Mouse (Mus musculus) layer of hippocampus, adult 9-10 months (tissue): ENCODE data around the gene Spn.

ENCODE experiments used
- DNase-seq: peaks from one replicate; pipeline ENCODE4 v3.0.0; 2022; ENCODE audit warnings: low spot score

Gene Spn

DNA sequence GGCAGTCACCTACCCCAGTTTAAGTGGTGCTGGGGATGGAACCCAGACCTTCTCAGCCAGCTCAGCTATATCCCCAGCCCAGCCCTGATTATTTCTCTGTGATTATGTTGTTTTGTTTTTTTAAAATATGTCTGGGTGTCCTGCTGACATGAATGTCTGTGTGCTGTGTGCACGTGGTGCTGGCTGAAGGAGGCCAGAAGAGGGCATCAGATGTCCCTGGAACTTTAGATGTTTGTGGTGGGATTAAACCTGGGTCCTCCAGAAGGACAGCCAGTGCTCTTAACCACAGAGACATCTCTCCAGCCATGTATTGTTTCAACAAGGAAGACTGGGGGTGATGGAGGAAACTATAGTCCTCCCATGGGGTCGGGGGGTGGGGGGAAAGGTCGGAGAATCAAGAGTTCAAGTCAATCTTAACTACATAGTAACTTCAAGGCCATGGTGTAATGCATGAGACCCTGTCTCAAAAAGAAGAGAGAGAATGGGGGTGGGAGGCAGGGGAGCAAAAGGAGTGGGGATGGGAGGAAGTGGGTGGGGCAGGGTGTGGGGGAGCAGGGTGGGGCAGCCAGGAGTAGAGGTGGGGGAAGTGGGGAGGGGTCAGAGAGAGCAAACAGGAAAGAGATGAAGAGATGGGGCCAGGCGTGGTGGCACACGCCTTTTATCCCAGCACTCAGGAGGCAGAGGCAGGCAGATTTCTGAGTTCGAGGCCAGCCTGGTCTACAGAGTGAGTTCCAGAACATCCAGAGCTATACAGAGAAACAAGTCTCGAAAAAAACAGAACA is 3.2 kb upstream of the Spn start:
- no peak for DNase-seq

GRCm38 (mm10) chr7:127139562-127139961 is 1.9 kb upstream of the Spn start:
- no peak for DNase-seq

DNA sequence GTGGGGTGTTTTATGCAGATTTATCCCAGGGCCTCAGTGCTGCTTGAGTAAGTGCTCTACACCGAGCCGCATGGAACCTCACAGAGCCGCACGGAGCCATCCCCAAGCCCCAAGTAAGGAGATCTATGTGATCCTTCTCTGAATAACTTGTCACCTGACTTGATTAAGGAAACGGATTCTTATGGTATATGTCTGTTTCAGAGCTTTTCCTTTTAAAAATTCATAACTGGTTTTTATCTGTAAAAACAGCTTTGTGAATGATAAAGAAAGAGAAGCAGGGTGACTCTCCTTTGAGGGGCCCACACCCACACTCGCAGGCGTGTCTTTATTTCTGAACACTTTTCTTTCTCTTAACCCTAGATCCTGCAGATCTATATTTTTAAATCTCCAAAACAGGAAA is 1.5 kb upstream of the Spn start:
- no peak for DNase-seq

DNA sequence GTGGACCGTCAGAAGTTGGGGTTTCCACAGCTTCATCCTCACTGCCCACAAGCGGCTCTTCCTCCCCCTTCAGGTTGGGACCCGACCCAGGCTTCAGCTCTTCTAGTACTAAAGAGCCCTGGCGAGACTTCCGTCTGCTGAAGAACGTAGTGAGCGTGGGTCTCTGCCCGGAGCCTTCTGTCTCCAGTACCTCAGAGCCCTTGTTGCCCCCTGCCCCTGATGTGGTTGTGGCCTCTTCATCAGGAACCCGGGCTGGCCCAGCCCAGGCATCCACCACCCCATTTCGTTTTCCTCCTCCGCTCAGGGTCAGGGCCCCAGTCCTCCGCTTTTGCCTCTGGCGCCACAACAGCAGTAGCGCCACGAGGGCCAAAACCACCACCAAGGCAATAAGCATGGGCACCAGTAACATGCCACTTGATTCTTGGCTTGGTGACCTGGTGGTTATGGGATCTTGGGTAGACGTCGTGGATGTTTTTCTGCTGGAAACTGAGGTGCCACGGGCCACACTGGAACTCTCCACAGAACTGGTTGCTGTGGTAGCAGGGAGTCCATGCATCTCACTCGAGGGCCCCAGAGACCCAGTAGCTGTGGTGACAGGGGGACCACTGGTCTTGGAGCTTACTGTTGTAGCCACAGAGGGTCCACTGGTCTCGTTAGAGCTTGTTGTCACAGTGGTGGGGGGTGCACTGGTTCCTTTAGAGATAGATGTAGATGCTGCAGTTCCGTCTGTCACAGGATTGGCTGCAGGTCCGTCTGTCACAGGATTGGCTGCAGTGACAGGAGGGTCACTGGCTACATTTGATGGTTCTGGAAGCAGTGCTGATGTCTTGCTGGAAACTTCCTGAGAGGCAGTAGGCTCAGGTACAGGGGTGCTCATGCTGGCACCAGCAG is 1.2 kb downstream of the Spn start:
- no peak for DNase-seq

GRCm38 (mm10) chr7:127134821-127135447 is 2.7 kb downstream of the Spn start:
- DNase-seq, result no peak

DNA sequence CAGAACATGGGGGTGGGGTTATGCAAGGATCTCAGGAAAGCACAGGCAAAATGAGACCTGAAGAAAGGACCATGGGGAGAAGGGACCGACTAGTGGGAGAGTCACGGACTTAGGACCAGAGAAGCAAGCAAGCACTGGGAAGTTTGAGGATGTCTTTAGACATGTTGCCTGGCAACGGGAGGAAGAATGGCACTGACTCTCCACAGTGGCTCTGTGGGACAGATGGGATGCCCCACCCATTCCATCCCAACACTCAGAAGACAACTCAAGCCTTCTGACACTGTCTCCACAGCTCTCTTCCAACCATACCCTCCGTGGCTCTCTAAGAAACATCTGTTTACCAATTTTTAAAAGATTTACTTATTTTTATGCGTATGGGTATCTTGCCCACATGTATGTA is 4.5 kb downstream of the Spn start:
- DNase-seq, result no peak

DNA sequence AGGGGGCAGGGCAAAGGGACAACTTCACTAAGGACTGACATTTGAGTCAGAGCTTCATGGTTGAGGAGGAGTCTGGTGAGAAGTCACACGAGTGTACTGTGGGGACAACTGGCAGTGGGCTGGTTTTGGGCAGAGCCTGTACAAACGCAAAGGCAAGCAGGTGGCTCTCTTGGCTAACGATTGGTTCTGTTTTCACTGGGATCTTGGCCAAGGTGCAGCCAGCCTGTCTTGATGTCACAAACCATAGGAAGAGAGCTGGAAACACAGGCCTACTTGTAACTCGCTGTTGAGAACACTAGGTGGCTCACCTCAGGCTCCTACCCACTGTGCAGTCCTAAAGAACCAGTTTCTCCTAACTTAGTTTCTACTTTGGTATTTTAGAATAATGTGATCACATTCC is 8.0 kb downstream of the Spn start:
- peak; percentile 60 for DNase-seq

DNA sequence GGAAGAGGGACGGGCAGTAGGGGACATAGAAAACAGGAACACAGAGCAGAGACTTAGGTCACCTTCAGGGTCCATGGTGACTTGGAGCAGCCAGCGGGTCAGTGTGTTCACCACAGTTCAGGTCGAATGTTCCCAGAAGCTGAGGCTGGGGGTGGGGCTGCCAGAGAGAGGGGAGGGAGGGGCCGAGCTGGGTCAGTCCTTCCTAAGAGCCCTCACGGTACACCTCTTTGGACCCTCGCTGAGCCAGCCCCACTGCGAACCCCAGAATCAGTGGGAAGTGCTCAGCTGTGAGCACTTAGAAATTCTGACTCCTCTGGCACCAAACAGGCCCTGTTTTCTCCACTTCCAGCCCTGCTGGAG is 15.7 kb downstream of the Spn start, which contains the start of gene Qprt:
TSS of gene Qprt (minus strand) at position 316 of the 360 bp plus-strand sequence.
- no peak for DNase-seq

GRCm38 (mm10) chr7:127121061-127121910 is 16.3 kb downstream of the Spn start:
- DNase-seq, result no peak

GRCm38 (mm10) chr7:127118671-127119445 is 18.8 kb downstream of the Spn start:
- DNase-seq, result no peak

GRCm38 (mm10) chr7:127117948-127118347 is 19.7 kb downstream of the Spn start:
- DNase-seq, result no peak

- DNase-seq, result no peak
Measured at GRCm38 (mm10) chr7:127116331-127116935, 21.2 kb downstream of the Spn start.

- DNase-seq, result no peak
Measured at GRCm38 (mm10) chr7:127114920-127115319, 22.7 kb downstream of the Spn start.

DNA sequence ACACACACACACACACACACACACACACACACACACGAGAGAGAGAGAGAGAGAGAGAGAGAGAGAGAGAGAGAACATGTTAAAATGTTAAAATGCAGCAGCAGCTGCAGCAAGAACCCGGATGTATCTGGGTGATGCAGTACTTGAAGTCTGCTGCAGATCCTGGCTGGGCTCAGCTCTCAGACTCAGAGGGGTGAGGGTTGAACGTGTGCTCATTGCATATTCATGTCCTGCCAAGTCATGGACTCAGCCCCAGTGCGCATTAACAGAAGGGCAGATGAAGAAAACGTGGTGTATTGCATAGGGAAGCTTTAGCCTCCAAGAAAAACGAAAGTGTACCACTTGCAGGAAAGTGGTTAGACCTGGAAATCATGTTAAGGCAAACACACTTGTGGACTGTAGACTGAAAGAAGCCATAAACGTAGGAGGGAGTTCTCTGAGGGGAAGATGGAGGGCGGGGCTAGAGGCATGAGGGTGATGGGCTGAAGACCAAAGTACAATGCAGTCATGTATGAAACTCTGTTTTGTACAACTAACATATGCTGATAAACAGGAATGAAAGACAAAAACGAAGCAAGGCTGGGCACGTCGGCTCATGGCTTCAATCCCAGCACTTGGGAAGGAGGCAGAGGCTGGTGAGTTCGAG is 23.9 kb downstream of the Spn start:
- DNase-seq, result no peak

- DNase-seq, result no peak
Measured at GRCm38 (mm10) chr7:127112921-127113597, 24.6 kb downstream of the Spn start.

DNA sequence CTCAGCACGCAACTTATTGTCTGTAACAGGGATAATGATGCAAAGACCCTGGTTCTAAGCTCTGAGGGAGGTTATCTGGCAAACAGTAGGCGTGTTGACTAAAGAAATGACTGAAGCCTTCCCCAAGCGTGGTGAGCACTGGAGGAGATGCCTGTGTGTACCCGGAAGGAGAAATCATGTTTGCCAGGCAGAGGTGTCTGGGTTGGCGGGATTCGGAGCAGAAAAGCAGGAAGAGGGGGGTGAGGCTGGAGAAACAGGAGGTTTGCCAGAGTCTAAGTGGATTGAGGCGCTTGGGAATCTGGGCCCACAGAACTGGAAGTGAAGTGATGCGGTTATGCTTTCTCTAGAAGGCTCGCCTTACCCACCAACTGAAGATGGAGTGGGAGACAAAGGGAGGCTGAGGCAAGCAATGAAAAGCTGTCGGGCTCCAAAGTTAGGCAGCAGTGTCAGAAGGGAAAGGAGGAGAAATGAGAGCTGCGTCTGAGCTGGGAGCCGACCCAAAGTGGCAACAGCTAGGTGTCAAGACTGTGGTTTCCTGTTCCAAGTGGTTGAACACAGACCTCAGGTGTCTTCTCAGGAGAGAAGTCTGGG is 25.3 kb downstream of the Spn start:
- DNase-seq, result no peak

DNA sequence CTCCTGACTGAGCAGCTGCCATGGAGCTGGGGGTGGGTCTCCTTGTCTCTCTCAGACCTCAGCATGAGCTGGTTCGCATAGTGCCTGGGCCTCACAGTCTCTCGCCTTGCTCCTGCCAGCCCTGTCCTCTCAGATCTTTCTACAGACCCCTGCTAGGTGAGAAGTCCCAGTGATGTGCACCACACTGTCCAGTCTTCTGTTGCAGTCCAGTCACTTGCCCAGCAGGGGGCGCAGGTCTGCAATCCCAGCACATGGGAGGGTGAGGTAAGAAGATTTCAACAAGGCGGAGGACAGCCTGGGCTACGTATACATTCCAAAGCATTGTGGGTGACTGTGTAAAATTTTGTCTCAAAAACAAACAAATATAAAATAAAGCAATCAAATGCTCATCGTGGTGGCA is 26.2 kb downstream of the Spn start:
- DNase-seq, result no peak

GRCm38 (mm10) chr7:127110239-127111007 is 27.2 kb downstream of the Spn start:
- peak; percentile 68 for DNase-seq
